Mouse (Mus musculus) MEL (cell line): ENCODE results near the gene Cd86. TPM values are rescaled to one million over a fixed set of nuclear protein-coding genes. Genes with fewer than 3 reads are reported as not detected.

Source experiments
- DNase-seq: peaks from one replicate; pipeline ENCODE4 v3.0.0; 2011; ENCODE audit warnings: low read depth, low spot score
- H3K27ac ChIP-seq: 2 replicates; pipeline ENCODE4 v1.5.1; 2012; ENCODE audit warnings: low read depth, mild to moderate bottlenecking, control low read depth, low read length, moderate library complexity; ENCODE audit not compliant: control insufficient read depth
- H3K27me3 ChIP-seq, 2 experiments: fragments of 150-350 bp in 1 of 2; sonication (generic) in 1 of 2; 2 replicates each; pipeline ENCODE4 v1.6.1; 2012; ENCODE audit warnings: low read length in 2 of 2, mild to moderate bottlenecking in 2 of 2, improper control_type of control experiment in 1 of 2, moderate library complexity in 1 of 2; ENCODE audit not compliant: insufficient read depth in 2 of 2, control insufficient read depth in 1 of 2
- H3K36me3 ChIP-seq, 2 experiments: 2 replicates each; pipeline ENCODE4 v1.6.1; 2012 to 2014; ENCODE audit warnings: low read length in 2 of 2, improper control_type of control experiment in 1 of 2, inconsistent platforms in 1 of 2, mild to moderate bottlenecking in 1 of 2; ENCODE audit not compliant: insufficient read depth in 2 of 2, control insufficient read depth in 1 of 2
- H3K4me1 ChIP-seq, 2 experiments: fragments of 150-350 bp in 1 of 2; sonication (generic) in 1 of 2; 2 replicates each; pipeline ENCODE4 v1.6.1; 2012; ENCODE audit warnings: low read length in 2 of 2, improper control_type of control experiment in 1 of 2, mild to moderate bottlenecking in 1 of 2; ENCODE audit not compliant: insufficient read depth in 2 of 2, control insufficient read depth in 1 of 2
- H3K4me3 ChIP-seq, 2 experiments: fragments of 150-350 bp in 1 of 2; sonication (generic) in 1 of 2; 2 replicates each; pipeline ENCODE4 v1.5.1; 2012; ENCODE audit warnings: low read depth in 2 of 2, low read length in 2 of 2, mild to moderate bottlenecking in 2 of 2, moderate library complexity in 2 of 2, control low read depth in 1 of 2, improper control_type of control experiment in 1 of 2; ENCODE audit not compliant: control insufficient read depth in 1 of 2, insufficient read depth in 1 of 2
- H3K79me2 ChIP-seq: 2 replicates; pipeline ENCODE4 v1.6.1; 2012; ENCODE audit warnings: mild to moderate bottlenecking, low read length, moderate library complexity; ENCODE audit not compliant: control insufficient read depth, poor library complexity, insufficient read depth
- H3K9ac ChIP-seq: 2 replicates; pipeline ENCODE4 v1.6.1; 2012; ENCODE audit warnings: low read depth, mild to moderate bottlenecking, control low read depth, low read length, moderate library complexity; ENCODE audit not compliant: control insufficient read depth, poor library complexity, severe bottlenecking
- H3K9me3 ChIP-seq: fragments of 150-350 bp; sonication (generic); replicated peaks from 2 replicates; pipeline ENCODE4 v1.6.1; 2012; ENCODE audit warnings: mild to moderate bottlenecking, low read length, improper control_type of control experiment, moderate library complexity; ENCODE audit not compliant: insufficient read depth
- CHD1 ChIP-seq: IDR thresholded peaks from 2 replicates; pipeline ENCODE4 v1.6.1; 2012; ENCODE audit warnings: low read depth, mild to moderate bottlenecking, inconsistent platforms, low read length, improper control_type of control experiment
- CHD2 ChIP-seq: IDR thresholded peaks from 2 replicates; pipeline ENCODE4 v1.6.1; 2011; ENCODE audit warnings: low read length, improper control_type of control experiment
- E2F4 ChIP-seq: IDR thresholded peaks from 2 replicates; pipeline ENCODE4 v1.6.1; 2011; ENCODE audit warnings: low read depth, low read length, improper control_type of control experiment, borderline replicate concordance
- EP300 ChIP-seq, 2 experiments: IDR thresholded peaks; 2 replicates each; pipeline ENCODE4 v1.6.1; 2011; ENCODE audit warnings: improper control_type of control experiment in 2 of 2, low read length in 2 of 2, low read depth in 1 of 2, mild to moderate bottlenecking in 1 of 2
- ETS1 ChIP-seq: IDR thresholded peaks from 2 replicates; pipeline ENCODE4 v1.6.1; 2012; ENCODE audit warnings: low read depth, mild to moderate bottlenecking, inconsistent platforms, low read length, improper control_type of control experiment, moderate library complexity
- GABPA ChIP-seq: IDR thresholded peaks from 2 replicates; pipeline ENCODE4 v1.6.1; 2012; ENCODE audit warnings: low read depth, mild to moderate bottlenecking, inconsistent platforms, low read length, improper control_type of control experiment, moderate library complexity
- GATA1 ChIP-seq: IDR thresholded peaks from 2 replicates; pipeline ENCODE4 v1.6.1; 2011; ENCODE audit warnings: low read depth, low read length, improper control_type of control experiment
- MAZ ChIP-seq: IDR thresholded peaks from 2 replicates; pipeline ENCODE4 v1.6.1; 2012; ENCODE audit warnings: low read depth, mild to moderate bottlenecking, inconsistent platforms, low read length, improper control_type of control experiment
- NELFE ChIP-seq: IDR thresholded peaks from 2 replicates; pipeline ENCODE4 v1.6.1; 2011; ENCODE audit warnings: low read depth, low read length, improper control_type of control experiment
- NRF1 ChIP-seq: IDR thresholded peaks from 2 replicates; pipeline ENCODE4 v1.6.1; 2014; ENCODE audit warnings: low read depth, mild to moderate bottlenecking, inconsistent platforms, low read length, improper control_type of control experiment, moderate library complexity; ENCODE audit not compliant: poor library complexity, insufficient read depth, severe bottlenecking
- POLR2AphosphoS2 ChIP-seq: IDR thresholded peaks from 2 replicates; pipeline ENCODE4 v1.6.1; 2011; ENCODE audit warnings: low read length, improper control_type of control experiment
- TBP ChIP-seq: IDR thresholded peaks from 2 replicates; pipeline ENCODE4 v1.8.0; 2011; ENCODE audit warnings: low read depth, low read length, improper control_type of control experiment
- USF2 ChIP-seq, 2 experiments: IDR thresholded peaks; 2 replicates each; pipeline ENCODE4 v1.6.1; 2011 to 2012; ENCODE audit warnings: improper control_type of control experiment in 2 of 2, low read length in 2 of 2, borderline replicate concordance in 1 of 2, inconsistent platforms in 1 of 2, low read depth in 1 of 2, mild to moderate bottlenecking in 1 of 2; ENCODE audit not compliant: insufficient read depth in 1 of 2
- ZMIZ1 ChIP-seq: IDR thresholded peaks from 2 replicates; pipeline ENCODE4 v1.6.1; 2012; ENCODE audit warnings: low read depth, mild to moderate bottlenecking, inconsistent platforms, low read length, improper control_type of control experiment, moderate library complexity
- polyA plus RNA-seq, 2 experiments: library from polyadenylated mRNA; stranded (reverse) in 1 of 2; unstranded in 1 of 2; fragments of >175 nt in 1 of 2; fragments of >200 nt in 1 of 2; gene quantifications; 2 replicates each; pipeline versions ENCODE4 v1.2.1 to v1.2.4; 2012; ENCODE audit warnings: low replicate concordance in 2 of 2, low read depth in 1 of 2; ENCODE audit not compliant: insufficient read length in 2 of 2, insufficient read depth in 1 of 2, missing spikeins in 1 of 2
- total RNA-seq: library from RNA; depleted of rRNA; stranded (reverse); fragments of 300-350 nt; gene quantifications from 2 replicates; pipeline ENCODE4 v1.2.3, GENCODE M21; 2012

Gene Cd86
- total and polyA plus RNA-seq, 3 experiments: not detected

DNA sequence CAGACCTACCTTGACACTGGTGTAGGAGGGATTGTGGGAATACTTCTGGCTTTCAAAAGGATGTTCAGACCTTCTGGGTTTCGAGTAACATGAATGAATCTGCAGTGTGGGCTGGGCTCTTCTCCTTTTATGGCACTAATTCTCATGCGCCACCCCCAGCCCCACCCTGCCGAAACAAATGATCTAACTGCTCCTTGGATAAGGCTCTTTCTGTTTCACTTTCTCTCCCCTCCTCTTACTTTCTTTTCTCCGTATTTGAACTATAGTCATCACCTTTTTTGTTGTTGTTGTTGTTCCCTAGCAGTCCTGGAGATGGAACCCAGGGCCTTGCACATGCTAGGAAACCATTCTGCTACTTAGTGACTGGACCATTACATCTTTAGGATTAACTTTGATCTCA lies 67.6 kb downstream of the Cd86 start:
- no peak for TF ChIP-seq ZMIZ1
- no peak for TF ChIP-seq GATA1
- no peak for TF ChIP-seq USF2 (IDR thresholded peaks at IDR 0.05; ENCODE audit: borderline replicate concordance in 1 of 2, insufficient read depth in 1 of 2, low read depth in 1 of 2, low read length in 2 of 2)
- no peak for TF ChIP-seq MAZ
- no peak for TF ChIP-seq ETS1
- TF ChIP-seq GABPA: no peak
- H3K4me3 ChIP-seq: no peak overlapping the region
- no peak overlapping the region for H3K9ac ChIP-seq
- H3K4me1 ChIP-seq: no peaks in the 10 kb centered on the region
- no peaks in the 10 kb centered on the region for H3K79me2 ChIP-seq
- H3K27me3 ChIP-seq: no peaks in the 10 kb centered on the region
- no peak overlapping the region for H3K27ac ChIP-seq
- H3K9me3 ChIP-seq: no peaks in the 10 kb centered on the region
- no peak for DNase-seq
- H3K36me3 ChIP-seq: no peaks in the 10 kb centered on the region

DNA sequence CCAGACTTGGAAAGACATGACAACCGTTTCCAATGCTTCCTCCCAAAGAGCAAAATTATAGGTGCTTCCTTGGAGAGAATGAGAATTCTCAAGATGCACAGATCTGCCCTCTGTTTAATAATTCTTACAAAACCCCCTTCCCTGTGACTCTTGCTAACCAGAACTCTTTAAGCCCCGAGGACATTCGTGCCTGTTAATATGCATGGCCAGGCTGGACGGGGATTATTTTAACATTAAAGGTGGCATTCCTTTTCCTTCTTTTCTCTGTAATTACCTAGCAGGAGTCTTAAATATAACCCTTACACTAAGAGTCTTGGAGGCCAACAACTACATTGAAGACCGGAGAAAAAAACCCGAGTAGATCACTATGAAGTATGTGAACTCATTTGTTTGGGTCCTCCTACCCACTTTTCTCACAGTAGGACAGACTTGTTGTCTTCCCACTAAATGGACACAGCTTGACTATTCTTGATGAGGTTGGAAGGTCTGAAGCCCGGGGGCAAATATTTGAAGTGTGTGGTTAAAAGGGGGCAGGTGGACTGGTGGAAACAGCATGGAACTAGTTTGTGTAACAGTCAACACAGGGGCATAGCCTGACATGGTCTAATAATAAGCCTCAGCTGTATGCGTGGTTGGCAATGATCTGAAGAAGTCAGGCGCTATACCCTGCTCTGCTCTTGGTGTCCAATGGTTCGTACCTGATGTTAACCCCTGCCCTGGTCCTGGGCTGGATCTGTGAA lies 69.0 kb downstream of the Cd86 start:
- no peak for DNase-seq
- H3K79me2 ChIP-seq: no peaks in the 10 kb centered on the region
- no peak overlapping the region for H3K9ac ChIP-seq
- no peak for TF ChIP-seq EP300 (IDR thresholded peaks at IDR 0.05; ENCODE audit: low read depth in 1 of 2, low read length in 2 of 2)
- no peak for TF ChIP-seq GATA1
- TF ChIP-seq NRF1: no peak
- no peak for TF ChIP-seq ZMIZ1
- no peak for TF ChIP-seq E2F4
- no peak for TF ChIP-seq CHD1
- TF ChIP-seq CHD2: no peak
- TF ChIP-seq POLR2AphosphoS2: no peak
- TF ChIP-seq NELFE: no peak
- H3K27ac ChIP-seq: no peak overlapping the region
- no peaks in the 10 kb centered on the region for H3K9me3 ChIP-seq
- no peaks in the 10 kb centered on the region for H3K27me3 ChIP-seq
- H3K4me1 ChIP-seq: no peaks in the 10 kb centered on the region
- no peaks in the 10 kb centered on the region for H3K36me3 ChIP-seq
- H3K4me3 ChIP-seq: no peak overlapping the region

DNA sequence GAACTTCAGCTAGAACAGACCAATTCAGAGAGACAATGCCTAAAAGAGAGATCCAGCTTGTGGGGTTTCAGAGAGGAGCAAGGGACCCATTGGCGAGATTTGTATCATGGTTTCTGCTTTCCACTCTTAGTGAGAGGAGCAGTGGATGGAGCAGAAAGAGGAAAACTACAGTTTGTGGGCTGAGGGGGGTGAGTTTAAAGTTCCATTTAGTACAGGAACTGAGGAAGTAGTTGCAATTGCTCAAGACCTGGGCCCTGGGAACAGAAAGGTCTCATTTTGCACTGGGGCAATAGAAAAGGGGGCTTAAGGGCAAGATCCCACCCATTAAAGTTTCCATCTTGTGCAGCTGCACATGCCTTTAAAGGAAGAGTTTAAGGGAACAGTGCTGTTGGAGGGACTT lies 76.0 kb downstream of the Cd86 start:
- Histone ChIP-seq H3K36me3 (no peaks in the 10 kb centered on the region), H3K4me3 (no peak overlapping the region), H3K79me2 (no peaks in the 10 kb centered on the region), H3K9ac (no peak overlapping the region), H3K27me3 (no peaks in the 10 kb centered on the region), H3K27ac (no peak overlapping the region), H3K9me3 (no peaks in the 10 kb centered on the region), H3K4me1 (no peaks in the 10 kb centered on the region)
- TF ChIP-seq ETS1: no peak
- TF ChIP-seq TBP: no peak
- DNase-seq: no peak
